Mouse (Mus musculus) small intestine, adult 2 months (tissue): Measurements from ENCODE around the gene Fcgbp.

Experiments
- CTCF ChIP-seq: fragments of 200-500 bp; IDR thresholded peaks from 2 replicates; pipeline ENCODE4 v1.5.1; 2012; ENCODE audit warnings: low read depth, mild to moderate bottlenecking, control low read depth, inconsistent platforms, low read length, moderate library complexity, mixed read lengths; ENCODE audit not compliant: insufficient replicate concordance, insufficient read length; ENCODE audit errors: extremely low read depth
- POLR2A ChIP-seq: fragments of 200-500 bp; IDR thresholded peaks from 2 replicates; pipeline ENCODE4 v1.6.1; 2012; ENCODE audit warnings: low read depth, mild to moderate bottlenecking, control low read depth, inconsistent platforms, low read length, moderate library complexity

DNA sequence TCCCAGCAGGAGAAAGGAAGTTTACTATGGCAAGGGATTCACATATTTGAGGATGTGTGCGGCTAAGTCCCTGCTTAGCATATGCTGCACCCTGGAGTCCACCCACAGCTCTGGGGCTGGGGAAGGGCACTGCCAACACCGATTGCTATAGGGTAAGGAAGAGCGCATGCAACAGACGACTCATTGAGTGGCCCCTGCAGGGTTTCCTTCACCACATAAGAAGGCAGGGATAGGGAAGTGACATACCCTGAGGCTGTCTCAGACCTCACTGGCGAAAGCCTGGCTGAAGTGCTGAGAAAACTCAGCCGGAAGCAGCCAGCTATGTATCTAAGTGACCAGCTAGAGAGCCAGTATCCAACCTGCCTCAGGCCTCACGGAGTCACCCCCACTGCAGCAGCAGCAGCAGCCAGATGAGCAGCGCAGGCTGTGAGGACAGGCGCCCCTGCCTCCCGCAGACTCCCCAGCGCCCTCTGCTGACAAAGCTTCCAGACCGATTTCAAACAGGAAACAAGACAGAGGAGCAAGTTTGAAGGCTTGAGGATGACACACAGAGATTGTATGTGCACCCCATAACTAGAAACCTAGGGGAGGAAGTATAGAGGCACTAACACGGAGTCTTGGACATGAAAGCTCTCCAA lies 80.7 kb downstream of the Fcgbp start:
- TF ChIP-seq POLR2A = no peak
- TF ChIP-seq CTCF = peak; percentile 51; the same call in 1 of the 2 replicates
